Mouse (Mus musculus): ENCODE data around the gene Mmp25. TPM values are rescaled to one million over a fixed set of nuclear protein-coding genes. Genes with fewer than 3 reads are reported as not detected.
A peak's percentile ranks its signal among the peaks of the same experiment; 100 is the strongest.

Mmp25 gene
- polyA plus RNA-seq, 1 experiment from 2014 or later = 0.62 TPM

- DNase-seq (ENCODE audit: low spot score) (no peak), ATAC-seq (no peak)
- H3K4me2 ChIP-seq (ENCODE audit: low read length) = no peak overlapping the region
- WGBS = 90% methylated on average over 3 of the region's 3 CpGs
- H3K9ac ChIP-seq (ENCODE audit: low read length) = no peak overlapping the region
- H3K36me3 ChIP-seq (ENCODE audit: control insufficient read depth, insufficient read depth, low read length) = peaks cover 31% of the 10 kb centered on the region
- H3K4me3 ChIP-seq (ENCODE audit: low read depth, low read length) = no peak overlapping the region
- peaks cover 14% of the 10 kb centered on the region; the same call in 1 of the 2 replicates for H3K27me3 ChIP-seq (replicated peaks; ENCODE audit: control insufficient read depth, insufficient read depth, low read length)
- H3K27ac ChIP-seq (ENCODE audit: low read depth, low read length) = no peak overlapping the region
- H3K9me3 ChIP-seq (replicated peaks; ENCODE audit: control insufficient read depth, low read length) = no peaks in the 10 kb centered on the region
- H3K4me1 ChIP-seq (ENCODE audit: control insufficient read depth, insufficient read depth, low read length) = peaks cover 15% of the 10 kb centered on the region
These were observed 26.4 kb upstream of the Mmp25 start for GRCm38 (mm10) chr17:23671519-23671918.

DNA sequence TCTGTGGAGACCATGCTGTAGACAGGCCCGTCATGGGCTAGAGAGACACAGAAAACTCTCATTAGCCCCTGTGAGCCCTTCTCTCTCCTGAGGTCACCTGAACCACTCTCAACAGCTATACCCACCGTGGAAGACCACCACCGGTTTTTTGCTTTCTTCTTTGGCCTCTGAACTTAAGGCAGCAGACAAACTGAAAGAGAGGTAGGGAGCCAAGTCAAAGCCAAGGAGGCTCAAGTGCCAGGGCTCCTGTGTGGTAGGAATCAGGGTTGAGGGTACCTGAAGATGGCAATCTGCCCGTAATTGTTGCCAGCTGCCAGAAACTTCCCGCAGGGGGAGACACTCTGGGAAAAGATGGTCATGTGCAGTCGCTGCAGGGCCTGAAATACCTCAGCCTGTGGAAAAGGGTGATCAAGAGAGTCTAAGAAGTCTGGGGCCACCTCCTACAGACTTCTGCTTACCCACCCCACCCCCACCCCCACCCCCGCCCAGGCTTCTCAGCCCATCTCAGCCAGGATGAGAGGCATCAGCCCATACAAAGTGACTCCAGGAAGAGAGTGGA lies 25.5 kb upstream of the Mmp25 start:
- Histone ChIP-seq H3K4me1 (ENCODE audit: control insufficient read depth, insufficient read depth, low read length) (peaks cover 9% of the 10 kb centered on the region), H3K9ac (ENCODE audit: low read length) (no peak overlapping the region), H3K27ac (ENCODE audit: low read depth, low read length) (no peak overlapping the region), H3K27me3 (replicated peaks; ENCODE audit: control insufficient read depth, insufficient read depth, low read length) (peaks cover 5% of the 10 kb centered on the region; the same call in 1 of the 2 replicates), H3K4me2 (ENCODE audit: low read length) (no peak overlapping the region), H3K9me3 (replicated peaks; ENCODE audit: control insufficient read depth, low read length) (no peaks in the 10 kb centered on the region), H3K36me3 (ENCODE audit: control insufficient read depth, insufficient read depth, low read length) (peaks cover 36% of the 10 kb centered on the region), H3K4me3 (ENCODE audit: low read depth, low read length) (no peak overlapping the region)
- DNase-seq (ENCODE audit: low spot score) (no peak), ATAC-seq (no peak)
- WGBS = 91% methylated on average over 7 of the region's 7 CpGs

DNA sequence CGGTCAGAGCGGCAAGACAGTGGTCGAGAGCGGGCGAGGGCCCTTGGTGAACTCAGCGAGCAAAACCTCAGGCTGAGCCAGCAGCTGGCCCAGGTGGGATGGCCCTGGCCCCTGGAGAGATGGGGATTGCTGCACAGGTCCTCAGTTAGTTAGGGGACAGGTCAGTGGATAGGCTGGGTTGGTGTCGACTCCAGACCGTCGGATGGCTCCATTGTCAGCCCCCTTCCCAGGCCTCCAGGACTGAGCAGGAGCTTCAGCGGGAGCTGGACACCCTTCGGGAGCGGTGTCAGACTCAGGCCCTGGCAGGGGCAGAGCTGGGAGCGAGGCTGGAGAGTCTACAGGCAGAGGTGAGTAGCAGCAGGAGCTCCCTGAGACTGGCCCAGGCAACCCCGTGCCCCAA lies 20.4 kb upstream of the Mmp25 start:
- Histone ChIP-seq H3K36me3 (ENCODE audit: control insufficient read depth, insufficient read depth, low read length) (peaks cover 36% of the 10 kb centered on the region), H3K4me3 (ENCODE audit: low read depth, low read length) (no peak overlapping the region), H3K4me1 (ENCODE audit: control insufficient read depth, insufficient read depth, low read length) (no peaks in the 10 kb centered on the region), H3K4me2 (ENCODE audit: low read length) (no peak overlapping the region), H3K27ac (ENCODE audit: low read depth, low read length) (no peak overlapping the region), H3K9ac (ENCODE audit: low read length) (no peak overlapping the region), H3K9me3 (replicated peaks; ENCODE audit: control insufficient read depth, low read length) (no peaks in the 10 kb centered on the region), H3K27me3 (replicated peaks; ENCODE audit: control insufficient read depth, insufficient read depth, low read length) (peaks cover 20% of the 10 kb centered on the region)
- ATAC-seq = no peak
- no peak for DNase-seq (ENCODE audit: low spot score)
- WGBS = 86% methylated on average over 14 of the region's 14 CpGs

DNA sequence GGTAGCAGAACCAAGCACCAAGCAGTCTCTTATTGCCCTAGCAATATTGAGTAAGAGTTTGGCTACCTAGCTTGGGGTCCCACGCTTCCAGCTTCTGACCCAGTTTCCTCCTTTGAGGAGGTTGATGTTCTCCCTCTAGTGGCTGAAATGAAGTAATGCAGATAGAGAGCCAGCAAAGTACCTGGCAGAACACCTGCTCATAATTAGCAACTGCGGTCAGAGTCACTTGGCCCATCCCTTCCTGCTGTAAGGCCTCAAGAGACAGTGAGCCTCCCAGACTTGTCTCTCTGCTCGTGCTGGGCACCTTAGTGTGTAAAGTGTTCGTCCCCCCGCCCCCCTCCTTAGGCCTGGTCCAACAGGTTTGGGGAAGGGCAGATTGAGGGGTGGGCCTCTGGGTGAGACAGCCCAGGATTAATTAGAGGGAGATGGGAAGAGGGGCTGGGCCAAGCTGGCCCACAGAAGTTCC lies 19.5 kb upstream of the Mmp25 start:
- Histone ChIP-seq H3K4me1 (ENCODE audit: control insufficient read depth, insufficient read depth, low read length) (no peaks in the 10 kb centered on the region), H3K27me3 (replicated peaks; ENCODE audit: control insufficient read depth, insufficient read depth, low read length) (peaks cover 28% of the 10 kb centered on the region), H3K4me2 (ENCODE audit: low read length) (no peak overlapping the region), H3K9ac (ENCODE audit: low read length) (no peak overlapping the region), H3K9me3 (replicated peaks; ENCODE audit: control insufficient read depth, low read length) (no peaks in the 10 kb centered on the region), H3K27ac (ENCODE audit: low read depth, low read length) (no peak overlapping the region), H3K36me3 (ENCODE audit: control insufficient read depth, insufficient read depth, low read length) (peaks cover 28% of the 10 kb centered on the region), H3K4me3 (ENCODE audit: low read depth, low read length) (no peak overlapping the region)
- DNase-seq (ENCODE audit: low spot score) (peak; percentile 65), ATAC-seq (peak; percentile 45; the same call in 1 of the 2 replicates)
- 10% methylated on average over 5 of the region's 5 CpGs for WGBS

- Histone ChIP-seq H3K4me1 (ENCODE audit: control insufficient read depth, insufficient read depth, low read length) (no peaks in the 10 kb centered on the region), H3K4me2 (ENCODE audit: low read length) (no peak overlapping the region), H3K36me3 (ENCODE audit: control insufficient read depth, insufficient read depth, low read length) (0 out of 2 replicates have a peak, but pooled peaks cover 5% of the 10 kb centered on the region), H3K9me3 (replicated peaks; ENCODE audit: control insufficient read depth, low read length) (no peaks in the 10 kb centered on the region), H3K27ac (ENCODE audit: low read depth, low read length) (no peak overlapping the region), H3K9ac (ENCODE audit: low read length) (no peak overlapping the region), H3K4me3 (ENCODE audit: low read depth, low read length) (no peak overlapping the region), H3K27me3 (replicated peaks; ENCODE audit: control insufficient read depth, insufficient read depth, low read length) (peaks cover 34% of the 10 kb centered on the region)
- WGBS = 4% methylated on average over 9 of the region's 9 CpGs
- ATAC-seq (no peak), DNase-seq (ENCODE audit: low spot score) (no peak)
These were observed 16.4 kb upstream of the Mmp25 start for GRCm38 (mm10) chr17:23661526-23661925.

GRCm38 (mm10) chr17:23660876-23661200 lies 15.8 kb upstream of the Mmp25 start:
- H3K4me1 ChIP-seq (ENCODE audit: control insufficient read depth, insufficient read depth, low read length) = no peaks in the 10 kb centered on the region
- H3K36me3 ChIP-seq (ENCODE audit: control insufficient read depth, insufficient read depth, low read length) = no peaks in the 10 kb centered on the region
- DNase-seq (ENCODE audit: low spot score) (no peak), ATAC-seq (no peak)
- no peak overlapping the region for H3K4me2 ChIP-seq (ENCODE audit: low read length)
- H3K27ac ChIP-seq (ENCODE audit: low read depth, low read length) = no peak overlapping the region
- WGBS = 3% methylated on average over 13 of the region's 14 CpGs
- H3K4me3 ChIP-seq (ENCODE audit: low read depth, low read length) = no peak overlapping the region
- H3K9me3 ChIP-seq (replicated peaks; ENCODE audit: control insufficient read depth, low read length) = no peaks in the 10 kb centered on the region
- H3K27me3 ChIP-seq (replicated peaks; ENCODE audit: control insufficient read depth, insufficient read depth, low read length) = peaks cover 34% of the 10 kb centered on the region
- H3K9ac ChIP-seq (ENCODE audit: low read length) = no peak overlapping the region

DNA sequence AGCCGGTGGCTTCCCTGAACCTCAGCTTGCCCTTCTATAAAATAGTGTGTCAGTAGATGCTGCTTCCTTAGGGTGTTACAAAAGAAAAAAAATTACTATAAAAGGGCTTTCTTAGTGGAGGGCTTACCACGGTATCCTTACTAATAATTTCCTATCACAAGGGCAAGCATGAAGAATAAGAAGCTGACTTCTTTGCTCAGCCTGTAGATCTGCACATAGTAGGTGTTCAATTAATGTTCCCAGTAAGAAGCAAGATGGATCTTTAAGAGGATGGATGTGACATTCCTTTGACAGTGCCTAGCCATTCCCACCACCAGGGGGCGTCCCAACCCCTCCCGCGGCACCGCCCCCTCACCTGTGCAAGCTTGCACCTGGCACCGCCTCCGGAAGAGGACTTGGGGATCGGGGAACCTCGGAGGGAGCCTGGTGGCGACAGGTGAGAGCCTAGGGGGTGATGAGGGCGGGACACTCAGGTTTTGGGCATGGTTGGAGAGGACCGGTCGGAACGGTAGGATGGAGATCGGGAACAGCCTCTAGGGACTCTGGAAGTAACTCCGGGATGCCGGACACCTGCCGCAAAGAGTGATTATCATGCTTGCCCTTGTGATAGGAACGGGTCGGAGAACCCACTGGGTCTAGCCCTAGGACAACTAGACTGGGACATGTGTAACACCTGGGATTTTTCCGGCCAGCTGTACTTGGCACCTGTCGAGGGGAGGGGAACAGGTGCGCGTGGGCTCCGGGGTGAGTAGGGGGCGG lies 15.2 kb upstream of the Mmp25 start, which contains the start of gene Bicdl2:
TSS of gene Bicdl2 (plus strand) at position 390 of the 759 bp plus-strand sequence.
- no peaks in the 10 kb centered on the region for H3K9me3 ChIP-seq (replicated peaks; ENCODE audit: control insufficient read depth, low read length)
- H3K36me3 ChIP-seq (ENCODE audit: control insufficient read depth, insufficient read depth, low read length) = no peaks in the 10 kb centered on the region
- WGBS = 5% methylated on average over 27 of the region's 27 CpGs
- H3K27me3 ChIP-seq (replicated peaks; ENCODE audit: control insufficient read depth, insufficient read depth, low read length) = peaks cover 34% of the 10 kb centered on the region
- H3K4me1 ChIP-seq (ENCODE audit: control insufficient read depth, insufficient read depth, low read length) = no peaks in the 10 kb centered on the region
- no peak for ATAC-seq
- no peak within 1 kb of the TSS for H3K4me3 ChIP-seq (ENCODE audit: low read depth, low read length)
- H3K4me2 ChIP-seq (ENCODE audit: low read length) = no peak within 1 kb of the TSS
- no peak for DNase-seq (ENCODE audit: low spot score)
- H3K9ac ChIP-seq (ENCODE audit: low read length) = no peak within 1 kb of the TSS
- no peak within 1 kb of the TSS for H3K27ac ChIP-seq (ENCODE audit: low read depth, low read length)

DNA sequence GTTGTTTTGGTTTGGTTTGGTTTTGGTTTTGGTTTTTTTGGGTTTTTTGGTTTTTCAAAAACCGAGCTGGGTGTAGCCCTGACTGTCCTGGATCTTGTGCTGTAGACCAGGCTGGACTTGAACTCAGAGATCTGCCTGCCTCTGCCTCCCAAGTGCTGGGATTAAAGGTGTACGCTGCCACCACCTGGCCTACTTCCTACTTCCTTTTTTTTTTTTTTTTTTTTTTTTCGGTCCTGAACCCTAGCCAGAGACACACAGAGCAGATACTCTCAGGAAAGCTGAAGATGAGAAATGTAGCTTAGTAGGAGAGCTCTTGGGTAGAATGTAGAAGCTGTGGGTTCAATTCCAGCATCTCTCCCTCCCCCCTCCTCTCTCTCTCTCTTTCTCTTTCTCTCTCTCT lies 13.4 kb upstream of the Mmp25 start:
- Histone ChIP-seq H3K9ac (ENCODE audit: low read length) (no peak overlapping the region), H3K9me3 (replicated peaks; ENCODE audit: control insufficient read depth, low read length) (no peaks in the 10 kb centered on the region), H3K4me2 (ENCODE audit: low read length) (no peak overlapping the region), H3K27ac (ENCODE audit: low read depth, low read length) (no peak overlapping the region), H3K36me3 (ENCODE audit: control insufficient read depth, insufficient read depth, low read length) (no peaks in the 10 kb centered on the region), H3K27me3 (replicated peaks; ENCODE audit: control insufficient read depth, insufficient read depth, low read length) (peaks cover 30% of the 10 kb centered on the region), H3K4me1 (ENCODE audit: control insufficient read depth, insufficient read depth, low read length) (no peaks in the 10 kb centered on the region), H3K4me3 (ENCODE audit: low read depth, low read length) (no peak overlapping the region)
- ATAC-seq (no peak), DNase-seq (ENCODE audit: low spot score) (no peak)
- 94% methylated on average over 3 of the region's 3 CpGs for WGBS

- Histone ChIP-seq H3K27me3 (replicated peaks; ENCODE audit: control insufficient read depth, insufficient read depth, low read length) (0 out of 2 replicates have a peak, but pooled peaks cover 5% of the 10 kb centered on the region), H3K9ac (ENCODE audit: low read length) (no peak overlapping the region), H3K4me2 (ENCODE audit: low read length) (no peak overlapping the region), H3K9me3 (replicated peaks; ENCODE audit: control insufficient read depth, low read length) (no peaks in the 10 kb centered on the region), H3K4me3 (ENCODE audit: low read depth, low read length) (no peak overlapping the region), H3K4me1 (ENCODE audit: control insufficient read depth, insufficient read depth, low read length) (no peaks in the 10 kb centered on the region), H3K27ac (ENCODE audit: low read depth, low read length) (no peak overlapping the region), H3K36me3 (ENCODE audit: control insufficient read depth, insufficient read depth, low read length) (no peaks in the 10 kb centered on the region)
- DNase-seq (ENCODE audit: low spot score) (no peak), ATAC-seq (no peak)
- WGBS = 70% methylated on average over 2 of the region's 2 CpGs
These were observed 9.3 kb upstream of the Mmp25 start for GRCm38 (mm10) chr17:23654410-23654809.

Data from forebrain, embryonic 14.5 days (tissue).